Mouse (Mus musculus) limb, embryonic 14.5 days (tissue): ENCODE data around the gene Meioc. TPM values are rescaled to one million over a fixed set of nuclear protein-coding genes. Genes with fewer than 3 reads are reported as not detected.
"Not testable (repeated sequence)": the region's sequence is repeated elsewhere in the genome, so short reads cannot be mapped to it uniquely, and the experiment has no call there.

ENCODE experiments used
- ATAC-seq: fragments of 200-750 bp; cut with Nextera tagmentation; 2 replicates; pipeline ENCODE4 v1.8.0; 2017; ENCODE audit warnings: low read depth, moderate number of reproducible peaks, moderate TSS enrichment; ENCODE audit not compliant: low FRiP score
- DNase-seq: peaks from one replicate; pipeline ENCODE4 v3.0.0-alpha.2; 2015; ENCODE audit warnings: low spot score
- H3K27ac ChIP-seq: fragments of 300-500 bp; sonication (generic); replicated peaks from 2 replicates; pipeline ENCODE4 v1.5.1; 2014; ENCODE audit warnings: low read depth, mild to moderate bottlenecking, low read length, moderate library complexity, mixed read lengths
- H3K27me3 ChIP-seq: fragments of 300-500 bp; sonication (generic); 2 replicates; pipeline ENCODE4 v1.6.1; 2014; ENCODE audit warnings: low read length, mixed read lengths; ENCODE audit not compliant: control insufficient read depth, insufficient read depth
- H3K36me3 ChIP-seq: fragments of 300-500 bp; sonication (generic); 2 replicates; pipeline ENCODE4 v1.6.1; 2014; ENCODE audit warnings: mild to moderate bottlenecking, low read length, moderate library complexity, mixed read lengths; ENCODE audit not compliant: control insufficient read depth, insufficient read depth
- H3K4me1 ChIP-seq: fragments of 300-500 bp; sonication (generic); 2 replicates; pipeline ENCODE4 v1.6.1; 2014; ENCODE audit warnings: antibody characterized with exemption, low read length, mixed read lengths; ENCODE audit not compliant: control insufficient read depth, insufficient read depth
- H3K4me2 ChIP-seq: fragments of 300-500 bp; sonication (generic); replicated peaks from 2 replicates; pipeline ENCODE4 v1.6.1; 2014; ENCODE audit warnings: low read depth, mild to moderate bottlenecking, low read length, moderate library complexity; ENCODE audit not compliant: severe bottlenecking
- H3K4me3 ChIP-seq: fragments of 300-500 bp; sonication (generic); replicated peaks from 2 replicates; pipeline ENCODE4 v1.5.1; 2014; ENCODE audit warnings: low read length
- H3K9ac ChIP-seq: fragments of 300-500 bp; sonication (generic); 2 replicates; pipeline ENCODE4 v1.6.1; 2014; ENCODE audit warnings: mild to moderate bottlenecking, low read depth, low read length, moderate library complexity; ENCODE audit not compliant: severe bottlenecking
- H3K9me3 ChIP-seq: fragments of 300-500 bp; sonication (generic); 2 replicates; pipeline ENCODE4 v1.6.1; 2016; ENCODE audit warnings: low read length; ENCODE audit not compliant: control insufficient read depth
- POLR2A ChIP-seq: fragments of 200-500 bp; IDR thresholded peaks from 2 replicates; pipeline ENCODE4 v1.8.0; 2012; ENCODE audit warnings: inconsistent platforms, mild to moderate bottlenecking, moderate library complexity, borderline replicate concordance; ENCODE audit not compliant: insufficient read depth, insufficient read length; ENCODE audit errors: extremely low read depth
- WGBS: fragments of 180-500 bp; shearing (Covaris S2); extraction: QIAGEN DNeasy Blood & Tissue Kit; methylation state at CpG from one replicate; pipeline ENCODE4 v1.1.7; 2014; 5-methylcytosine and 5-hydroxymethylcytosine counted together
- polyA plus RNA-seq, 2 experiments: library from polyadenylated mRNA; depleted of rRNA in 1 of 2; stranded (reverse) in 1 of 2; unstranded in 1 of 2; fragments of >200 nt; fragmentation: Nextera tagmentation in 1 of 2; extraction: Ambion mirVana in 1 of 2; gene quantifications; 2 replicates each; pipeline versions ENCODE4 v1.2.1 to v1.2.3; 2012 to 2014

Gene Meioc
- polyA plus RNA-seq, 2 experiments: 0.68 to 0.91 TPM

- H3K4me1 ChIP-seq: no peaks in the 10 kb centered on the region
- no peak overlapping the region for H3K4me3 ChIP-seq
- peak; percentile 87 for DNase-seq
- WGBS: 56% methylated on average over 6 of the region's 6 CpGs
- H3K4me2 ChIP-seq: no peak overlapping the region
- no peak overlapping the region for H3K9ac ChIP-seq
- TF ChIP-seq POLR2A: no peak
- H3K27ac ChIP-seq: no peak overlapping the region
- peaks cover 31% of the 10 kb centered on the region for H3K36me3 ChIP-seq
- ATAC-seq: no peak
- no peaks in the 10 kb centered on the region for H3K27me3 ChIP-seq
- H3K9me3 ChIP-seq: no peaks in the 10 kb centered on the region
Measured at GRCm38 (mm10) chr11:102690162-102690561, 26.6 kb downstream of the Meioc start.

DNA sequence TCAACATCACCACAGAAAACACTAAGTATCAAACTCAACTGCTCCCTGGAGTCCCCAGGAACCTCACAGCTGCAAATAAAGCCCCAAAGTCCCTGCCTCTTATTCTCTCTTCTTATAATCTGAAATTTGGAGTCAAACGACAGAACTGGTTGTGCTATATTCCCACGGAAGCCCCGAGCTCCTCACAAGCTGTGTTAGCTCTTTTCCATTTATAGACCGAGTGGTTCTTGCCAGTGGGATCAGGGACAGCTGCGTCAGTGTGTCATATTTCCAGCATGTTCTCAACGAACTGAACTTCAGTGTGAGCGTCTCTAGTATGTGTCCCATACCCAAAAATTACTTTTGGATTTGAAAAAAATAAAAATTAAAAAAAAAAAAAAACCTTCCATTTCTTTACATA is 31.8 kb downstream of the Meioc start:
- ATAC-seq (no peak), DNase-seq (no peak)
- TF ChIP-seq POLR2A: no peak
- Histone ChIP-seq H3K27me3 (no peaks in the 10 kb centered on the region), H3K27ac (no peak overlapping the region), H3K4me3 (no peak overlapping the region), H3K4me1 (peaks cover 6% of the 10 kb centered on the region; the same call in 1 of the 2 replicates), H3K36me3 (peaks cover 14% of the 10 kb centered on the region), H3K4me2 (no peak overlapping the region), H3K9me3 (no peaks in the 10 kb centered on the region), H3K9ac (no peak overlapping the region)
- 88% methylated on average over 7 of the region's 7 CpGs for WGBS

GRCm38 (mm10) chr11:102697338-102698017 is 34.0 kb downstream of the Meioc start, which contains the start of gene Ccdc43:
Ccdc43 (minus strand) TSS chr11:102697782.
- Histone ChIP-seq H3K4me1 (peaks cover 6% of the 10 kb centered on the region; the same call in 1 of the 2 replicates), H3K27ac (peak within 1 kb of the TSS; percentile 27; the same call in 1 of the 2 replicates)
- DNase-seq: peak; percentile 71

DNA sequence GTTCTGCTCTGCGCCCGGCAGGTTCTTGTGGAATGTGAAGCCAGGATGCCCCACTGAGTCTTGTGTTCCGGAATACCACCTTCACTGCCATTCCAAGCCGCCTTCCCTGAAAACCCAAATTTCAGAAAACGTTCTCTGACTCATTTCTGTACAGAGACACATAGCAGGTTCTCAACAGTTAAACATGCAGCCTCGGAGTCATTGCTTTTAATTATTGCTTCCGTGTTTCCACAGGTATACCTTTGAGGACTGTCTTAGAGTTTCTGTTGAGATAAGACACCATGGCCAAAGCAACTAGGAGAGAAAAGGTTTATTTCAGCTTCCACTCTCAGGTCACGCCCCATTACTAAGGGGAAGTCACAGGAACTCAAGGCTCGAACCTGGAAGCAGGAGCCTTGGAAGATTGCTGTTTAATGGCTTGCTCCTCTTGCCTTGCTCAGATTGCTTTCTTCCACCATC is 34.5 kb downstream of the Meioc start:
- WGBS: 14% methylated on average over 9 of the region's 9 CpGs
- H3K4me2 ChIP-seq: peak overlapping the region; percentile 67
- H3K27me3 ChIP-seq: no peaks in the 10 kb centered on the region
- no peak for TF ChIP-seq POLR2A
- no peaks in the 10 kb centered on the region; the same call in 1 of the 2 replicates for H3K36me3 ChIP-seq
- peak overlapping the region; percentile 72 for H3K4me3 ChIP-seq
- peaks cover 6% of the 10 kb centered on the region; the same call in 1 of the 2 replicates for H3K4me1 ChIP-seq
- ATAC-seq: no peak
- no peak for DNase-seq
- H3K27ac ChIP-seq: no peak overlapping the region
- H3K9me3 ChIP-seq: no peaks in the 10 kb centered on the region
- peak overlapping the region; percentile 79 for H3K9ac ChIP-seq

More at GRCm38 (mm10) chr11:102697338-102698017, 34.0 kb downstream of the Meioc start, which contains the start of gene Ccdc43:
- ATAC-seq: peak; percentile 96
- Histone ChIP-seq H3K27me3 (no peaks in the 10 kb centered on the region), H3K4me3 (peak within 1 kb of the TSS; percentile 72), H3K9me3 (no peaks in the 10 kb centered on the region), H3K36me3 (peaks cover 4% of the 10 kb centered on the region), H3K9ac (peak within 1 kb of the TSS; percentile 79), H3K4me2 (peak within 1 kb of the TSS; percentile 67)
- peak; percentile 93 for TF ChIP-seq POLR2A
- under 1% methylated on average over 49 of the region's 49 CpGs for WGBS

GRCm38 (mm10) chr11:102702206-102702605 is 38.7 kb downstream of the Meioc start:
- not testable (repeated sequence) for H3K9ac ChIP-seq, H3K4me3 ChIP-seq, H3K27ac ChIP-seq, H3K4me2 ChIP-seq, H3K36me3 ChIP-seq, H3K9me3 ChIP-seq, H3K4me1 ChIP-seq, ATAC-seq, H3K27me3 ChIP-seq, DNase-seq
- 85% methylated on average over 6 of the region's 6 CpGs for WGBS
